Mouse (Mus musculus): ENCODE results near the gene Mrps18b. TPM values are rescaled to one million over a fixed set of nuclear protein-coding genes. Genes with fewer than 3 reads are reported as not detected.

Gene Mrps18b
- polyA plus RNA-seq, 1 experiment from 2014 or later, result 75.7 TPM

DNA sequence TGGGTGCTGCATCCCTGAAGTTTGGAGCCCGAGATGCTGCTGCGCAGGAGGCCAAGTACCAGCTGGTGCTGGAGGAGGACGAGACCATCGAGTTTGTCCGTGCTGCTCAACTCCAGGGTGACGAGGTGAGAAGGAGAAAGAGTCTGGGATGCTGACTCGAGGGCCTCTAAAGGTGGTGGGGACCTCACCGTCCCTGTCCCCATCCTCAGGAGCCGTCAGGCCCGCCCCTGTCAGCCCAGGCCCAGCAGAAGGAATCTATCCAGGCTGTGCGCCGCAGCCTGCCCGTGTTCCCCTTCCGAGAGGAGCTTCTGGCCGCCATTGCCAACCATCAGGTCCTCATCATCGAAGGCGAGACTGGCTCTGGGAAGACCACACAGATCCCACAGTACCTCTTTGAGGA is 33.3 kb downstream of the Mrps18b start:
- Histone ChIP-seq H3K27ac (no peak overlapping the region), H3K4me1 (replicated peaks) (peaks cover 20% of the 10 kb centered on the region), H3K4me3 (no peak overlapping the region), H3K27me3 (ENCODE audit: insufficient read depth, poor library complexity, severe bottlenecking) (no peaks in the 10 kb centered on the region), H3K36me3 (peaks cover 72% of the 10 kb centered on the region), H3K9me3 (no peaks in the 10 kb centered on the region)
- DNase-seq (ENCODE audit: low spot score), result no peak
- whole genome bisulfite sequencing, result 93% methylated on average over 17 of the region's 17 CpGs

DNA sequence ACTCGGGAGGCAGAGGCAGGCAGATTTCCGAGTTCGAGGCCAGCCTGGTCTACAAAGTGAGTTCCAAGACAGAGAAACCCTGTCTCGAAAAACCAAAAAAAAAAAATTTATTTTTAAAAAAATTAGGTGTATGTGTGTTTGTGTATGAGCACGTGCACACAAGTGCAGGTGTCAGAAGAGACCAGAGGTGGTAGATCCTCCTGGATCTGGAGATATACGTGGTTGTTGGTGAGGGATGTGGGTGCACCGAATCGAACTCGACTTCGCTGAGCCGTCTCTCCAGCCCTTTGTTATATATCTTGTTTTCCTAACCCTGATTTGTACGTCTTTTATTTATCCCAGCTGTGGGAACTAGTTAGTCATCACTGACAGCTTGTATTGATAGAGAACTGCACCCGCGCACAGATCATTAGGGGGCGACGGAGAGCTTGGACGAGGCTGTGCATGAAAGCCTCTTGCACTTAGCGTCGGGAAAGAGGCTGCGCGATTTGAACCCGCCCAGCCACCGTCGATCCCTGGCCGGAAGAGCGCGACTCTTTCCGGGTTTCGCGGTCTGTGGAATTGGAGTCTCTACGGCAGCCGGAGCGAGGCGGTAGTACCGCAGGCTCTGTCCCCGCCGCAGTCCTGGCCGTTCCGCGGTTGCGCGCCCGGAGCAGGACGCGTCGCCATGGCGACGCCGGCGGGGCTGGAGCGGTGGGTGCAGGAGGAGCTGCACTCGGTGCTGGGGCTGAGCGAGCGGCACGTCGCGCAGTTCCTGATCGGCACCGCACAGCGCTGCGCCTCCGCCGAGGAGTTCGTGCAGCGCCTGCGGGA is 36.7 kb downstream of the Mrps18b start, which contains the start of gene Dhx16:
Dhx16 (plus strand) TSS at position 575 of the 813 bp plus-strand sequence.
- Histone ChIP-seq H3K4me1 (replicated peaks) (peaks cover 20% of the 10 kb centered on the region), H3K36me3 (peaks cover 66% of the 10 kb centered on the region)

DNA sequence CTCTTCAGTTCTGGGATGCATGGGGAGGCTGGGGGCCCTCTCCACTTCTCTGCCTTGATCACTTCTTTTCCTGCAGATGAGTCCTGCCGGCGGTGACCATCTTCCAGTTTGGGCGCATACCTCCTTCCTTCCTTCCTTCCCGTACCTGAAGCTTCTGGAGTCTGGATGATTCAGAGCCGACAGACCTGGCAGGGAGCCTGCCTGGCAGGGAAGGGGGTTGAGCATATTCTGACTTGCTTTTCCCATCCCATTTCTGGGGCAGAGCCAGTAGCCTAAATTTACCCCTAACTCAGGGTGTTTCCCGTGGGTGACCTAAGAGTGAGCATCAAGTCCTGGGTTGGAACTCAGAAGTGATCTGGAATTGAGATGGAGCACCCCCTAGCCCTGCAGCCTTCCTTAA is 41.5 kb downstream of the Mrps18b start:
- H3K4me1 ChIP-seq (replicated peaks), result peaks cover 35% of the 10 kb centered on the region
- WGBS, result 94% methylated on average over 6 of the region's 6 CpGs
- DNase-seq (ENCODE audit: low spot score), result no peak
- H3K27me3 ChIP-seq (ENCODE audit: insufficient read depth, poor library complexity, severe bottlenecking), result no peaks in the 10 kb centered on the region
- H3K9me3 ChIP-seq, result peaks cover 7% of the 10 kb centered on the region; the same call in 1 of the 2 replicates
- H3K27ac ChIP-seq, result no peak overlapping the region
- H3K36me3 ChIP-seq, result peaks cover 73% of the 10 kb centered on the region
- no peak overlapping the region for H3K4me3 ChIP-seq

More for the DNA sequence above, 36.7 kb downstream of the Mrps18b start, which contains the start of gene Dhx16:
- Histone ChIP-seq H3K27me3 (ENCODE audit: insufficient read depth, poor library complexity, severe bottlenecking) (no peaks in the 10 kb centered on the region), H3K27ac (peak within 1 kb of the TSS; percentile 89), H3K9me3 (no peaks in the 10 kb centered on the region), H3K4me3 (peak within 1 kb of the TSS; percentile 97)
- peak; percentile 97 for DNase-seq (ENCODE audit: low spot score)
- WGBS, result 6% methylated on average over 66 of the region's 66 CpGs

DNA sequence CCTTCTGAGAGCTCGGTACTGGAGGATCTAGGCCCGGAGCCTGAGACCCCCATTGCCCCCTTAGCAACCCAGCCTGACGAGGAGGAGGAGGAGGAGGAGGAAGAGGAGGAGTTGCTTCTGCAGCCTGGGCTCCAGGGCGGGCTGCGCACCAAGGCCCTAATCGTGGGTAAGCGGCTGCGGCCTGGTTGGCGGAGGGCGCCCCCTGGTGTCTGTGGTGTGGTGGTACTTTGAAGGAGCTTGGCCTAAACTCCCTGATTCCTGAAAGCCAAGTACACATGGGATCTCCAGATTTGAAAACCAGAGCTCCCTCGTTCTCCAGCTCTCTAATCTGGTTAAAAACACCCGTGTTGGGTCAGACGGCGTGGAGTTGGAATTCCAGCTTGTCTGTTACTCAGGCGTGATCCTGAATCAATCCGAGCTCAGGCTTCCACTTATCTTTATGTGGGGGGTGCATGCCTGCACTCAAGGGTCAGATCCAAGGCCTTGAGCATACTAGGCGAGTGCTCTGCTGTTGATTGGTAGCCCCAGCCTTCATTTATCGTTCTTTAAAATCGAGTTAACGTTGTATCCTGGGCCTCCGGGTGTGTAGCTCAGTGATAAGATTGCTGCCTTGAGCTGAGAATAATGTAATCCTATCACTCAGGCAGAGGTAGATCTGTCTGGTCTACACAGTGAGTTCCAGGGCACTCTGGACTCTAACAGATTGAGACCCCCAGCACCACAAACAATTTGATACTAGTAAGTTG is 42.2 kb downstream of the Mrps18b start:
- Histone ChIP-seq H3K4me1 (replicated peaks) (peaks cover 39% of the 10 kb centered on the region), H3K36me3 (peaks cover 73% of the 10 kb centered on the region), H3K27me3 (ENCODE audit: insufficient read depth, poor library complexity, severe bottlenecking) (no peaks in the 10 kb centered on the region), H3K4me3 (peak overlapping the region; percentile 33; the same call in 1 of the 2 replicates), H3K9me3 (peaks cover 7% of the 10 kb centered on the region; the same call in 1 of the 2 replicates), H3K27ac (peak overlapping the region; percentile 26; the same call in 1 of the 2 replicates)
- DNase-seq (ENCODE audit: low spot score), result peak; percentile 87
- WGBS, result 31% methylated on average over 21 of the region's 21 CpGs

DNA sequence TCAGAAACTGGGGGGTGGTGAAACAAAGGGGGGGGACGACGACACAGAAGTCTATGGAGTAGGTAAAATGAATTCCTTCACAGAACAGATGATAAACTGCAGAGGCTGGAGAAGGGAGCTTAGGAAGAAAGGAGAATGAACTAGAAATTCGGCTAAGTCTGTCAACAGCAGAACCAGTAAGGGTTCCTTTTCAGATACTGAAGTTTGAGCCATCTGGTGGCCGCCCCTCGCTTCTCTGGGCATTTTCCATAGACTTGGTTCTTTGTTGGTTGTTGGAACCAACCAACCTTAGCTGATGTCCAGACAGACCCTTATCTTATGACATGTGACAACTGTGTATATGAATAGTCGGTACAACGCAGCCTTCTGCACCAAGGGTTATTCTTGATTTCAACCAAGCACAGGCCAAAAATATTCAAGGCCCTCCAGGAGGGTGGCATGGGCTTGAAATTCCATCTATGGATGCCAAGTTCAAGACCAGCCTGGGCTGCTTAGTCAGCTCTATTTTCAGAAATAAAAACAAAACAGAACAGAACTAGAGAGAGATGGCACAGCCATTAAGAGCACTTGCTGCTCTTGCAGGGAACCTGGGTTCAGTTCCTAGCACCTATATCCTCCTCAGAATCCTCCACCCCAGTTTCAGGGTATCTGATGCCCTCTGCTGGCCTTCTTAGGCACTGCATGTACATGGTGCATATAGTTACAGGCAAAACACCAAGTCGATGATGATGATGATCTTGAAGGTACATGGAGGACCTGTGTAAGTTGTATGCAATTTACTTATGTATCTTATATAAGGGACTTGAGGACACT is 45.1 kb downstream of the Mrps18b start:
- 87% methylated on average over 8 of the region's 8 CpGs for WGBS
- no peak for DNase-seq (ENCODE audit: low spot score)
- H3K4me1 ChIP-seq (replicated peaks), result peaks cover 67% of the 10 kb centered on the region
- peaks cover 7% of the 10 kb centered on the region; the same call in 1 of the 2 replicates for H3K9me3 ChIP-seq
- H3K36me3 ChIP-seq, result peaks cover 72% of the 10 kb centered on the region
- no peaks in the 10 kb centered on the region for H3K27me3 ChIP-seq (ENCODE audit: insufficient read depth, poor library complexity, severe bottlenecking)
- H3K27ac ChIP-seq, result no peak overlapping the region
- H3K4me3 ChIP-seq, result peak overlapping the region; percentile 83

DNA sequence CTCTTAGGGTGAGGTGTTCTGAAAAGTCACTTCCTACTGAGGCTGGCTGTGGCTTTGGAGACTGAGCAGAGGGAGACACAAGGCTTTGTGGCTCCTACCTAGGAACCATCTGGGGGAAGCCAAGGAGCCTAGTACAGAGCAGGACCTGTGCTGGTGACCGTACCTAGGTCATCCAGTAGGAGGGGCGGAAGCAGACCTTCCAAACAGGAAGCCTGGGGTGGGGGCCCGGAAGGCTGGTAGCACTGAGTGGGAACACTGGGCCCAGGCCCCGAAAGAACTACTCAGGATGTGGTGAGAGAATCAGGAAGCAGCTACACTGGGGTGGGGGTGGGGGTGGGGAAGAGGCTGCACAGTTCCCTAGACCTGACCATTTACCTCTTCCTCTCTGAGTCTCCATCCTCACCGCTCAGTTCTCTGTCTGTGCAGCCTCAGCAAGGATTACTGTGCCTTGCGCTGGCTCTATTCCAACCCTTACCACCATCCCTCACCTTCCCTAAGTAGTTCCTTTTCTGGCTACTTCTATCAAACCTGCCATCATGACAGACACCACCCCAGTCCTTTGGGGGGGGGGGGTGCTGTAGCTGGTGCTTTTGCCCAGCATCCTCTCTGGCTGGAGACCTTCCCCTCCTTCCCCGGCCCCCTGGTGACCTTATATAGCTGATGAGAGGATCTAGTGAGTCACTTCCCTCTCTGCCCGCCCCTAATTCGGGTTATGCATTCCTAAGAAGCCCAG is 45.9 kb downstream of the Mrps18b start:
- Histone ChIP-seq H3K9me3 (peaks cover 7% of the 10 kb centered on the region; the same call in 1 of the 2 replicates), H3K27ac (peak overlapping the region; percentile 99), H3K4me3 (peak overlapping the region; percentile 83), H3K4me1 (replicated peaks) (peaks cover 75% of the 10 kb centered on the region), H3K27me3 (ENCODE audit: insufficient read depth, poor library complexity, severe bottlenecking) (no peaks in the 10 kb centered on the region), H3K36me3 (peaks cover 66% of the 10 kb centered on the region)
- 67% methylated on average over 9 of the region's 9 CpGs for WGBS
- no peak for DNase-seq (ENCODE audit: low spot score)

DNA sequence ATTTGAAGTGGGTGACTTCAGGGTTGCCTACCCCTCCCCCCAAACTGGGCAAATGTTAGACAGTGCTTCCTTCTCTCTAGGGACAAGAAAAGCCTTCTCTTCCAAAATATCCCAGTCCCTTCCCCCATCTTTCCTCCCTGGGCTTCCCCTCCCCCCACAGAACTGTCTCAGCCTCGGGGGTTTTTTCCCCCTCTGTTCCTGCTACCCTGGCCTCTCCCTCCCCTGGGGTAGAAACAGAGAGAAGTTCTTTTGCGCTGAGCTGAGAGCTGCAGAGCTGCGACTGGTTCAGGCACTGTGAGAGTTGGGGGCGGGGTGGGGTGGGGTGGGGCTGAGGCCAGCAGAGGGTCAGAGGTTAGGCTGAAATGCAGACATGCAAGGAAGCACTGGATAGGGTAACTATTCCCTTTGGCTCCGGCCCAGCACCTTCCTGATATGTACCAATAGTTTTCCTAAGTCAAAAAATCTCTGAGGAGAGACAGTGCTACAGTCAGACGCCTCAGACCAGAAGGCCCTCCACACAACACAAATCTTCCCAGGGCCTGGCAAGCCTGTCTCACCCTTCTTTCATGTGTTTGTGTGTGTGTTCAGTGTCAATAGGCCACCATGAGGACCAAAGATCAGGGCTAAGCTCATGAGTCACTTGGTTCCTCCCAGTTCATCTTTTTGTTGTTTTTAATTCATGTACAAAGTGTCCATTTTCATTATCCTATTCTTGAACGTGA is 46.7 kb downstream of the Mrps18b start:
- Histone ChIP-seq H3K4me3 (peak overlapping the region; percentile 83), H3K4me1 (replicated peaks) (peaks cover 83% of the 10 kb centered on the region)

DNA sequence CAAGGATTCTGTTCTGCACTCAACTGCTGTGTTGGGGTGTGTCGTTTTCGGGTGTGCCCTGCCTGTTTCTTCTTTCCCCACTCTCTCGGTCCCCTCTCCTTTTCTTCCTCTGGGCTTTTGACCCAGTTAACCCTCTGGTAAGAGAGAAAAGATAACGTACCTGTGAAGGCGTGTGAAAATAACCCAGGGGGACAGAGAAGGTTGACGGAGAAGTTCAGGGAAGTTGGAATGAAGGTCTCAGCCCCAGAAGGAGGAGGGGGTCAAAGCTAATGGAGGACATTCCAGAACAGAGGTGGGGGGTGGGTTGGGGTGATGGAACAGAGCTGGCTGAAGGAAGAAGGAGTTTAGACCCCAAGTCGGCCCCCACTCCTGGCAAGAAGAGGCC is 47.2 kb downstream of the Mrps18b start:
- H3K4me3 ChIP-seq, result peak overlapping the region; percentile 83
- H3K4me1 ChIP-seq (replicated peaks), result peaks cover 87% of the 10 kb centered on the region
- 0 out of 2 replicates have a peak, but pooled peaks cover 4% of the 10 kb centered on the region for H3K27me3 ChIP-seq (ENCODE audit: insufficient read depth, poor library complexity, severe bottlenecking)
- H3K36me3 ChIP-seq, result peaks cover 63% of the 10 kb centered on the region
- H3K27ac ChIP-seq, result peak overlapping the region; percentile 99
- H3K9me3 ChIP-seq, result peaks cover 7% of the 10 kb centered on the region; the same call in 1 of the 2 replicates
- WGBS, result 7% methylated on average over 7 of the region's 7 CpGs
- DNase-seq (ENCODE audit: low spot score), result no peak

More for the DNA sequence above, 46.7 kb downstream of the Mrps18b start:
- peak; percentile 75 for DNase-seq (ENCODE audit: low spot score)
- peak overlapping the region; percentile 99 for H3K27ac ChIP-seq
- H3K9me3 ChIP-seq, result peaks cover 7% of the 10 kb centered on the region; the same call in 1 of the 2 replicates
- no peaks in the 10 kb centered on the region for H3K27me3 ChIP-seq (ENCODE audit: insufficient read depth, poor library complexity, severe bottlenecking)
- 4% methylated on average over 7 of the region's 7 CpGs for WGBS
- peaks cover 63% of the 10 kb centered on the region for H3K36me3 ChIP-seq

DNA sequence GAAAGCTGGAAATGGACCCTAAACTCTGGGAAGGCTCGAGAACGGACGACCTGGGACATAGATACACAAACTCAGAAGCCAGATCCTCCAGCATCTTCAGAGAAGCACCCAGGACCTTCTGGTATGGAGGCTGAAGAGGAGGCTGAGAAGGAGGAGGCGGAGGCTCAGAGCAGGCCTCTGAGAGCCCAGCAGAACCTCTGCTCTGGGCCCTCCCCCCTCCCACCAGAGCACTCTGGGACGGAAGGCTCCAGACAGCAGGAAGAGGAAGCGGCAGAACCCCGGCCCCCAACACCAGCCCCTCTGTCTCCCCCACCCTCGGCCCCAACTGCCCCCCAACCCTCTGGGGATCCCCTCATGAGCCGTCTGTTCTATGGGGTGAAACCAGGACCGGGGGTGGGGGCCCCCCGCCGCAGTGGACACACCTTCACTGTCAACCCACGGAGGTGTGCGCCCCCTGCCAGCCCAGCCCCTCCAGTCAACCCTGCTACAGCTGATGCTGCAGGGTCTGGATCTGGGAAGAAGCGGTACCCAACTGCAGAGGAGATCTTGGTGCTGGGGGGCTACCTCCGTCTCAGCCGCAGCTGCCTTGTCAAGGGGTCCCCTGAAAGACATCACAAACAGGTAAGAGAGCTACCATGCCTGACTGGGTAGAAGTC is 47.9 kb downstream of the Mrps18b start:
- H3K27me3 ChIP-seq (ENCODE audit: insufficient read depth, poor library complexity, severe bottlenecking), result 0 out of 2 replicates have a peak, but pooled peaks cover 4% of the 10 kb centered on the region
- peaks cover 7% of the 10 kb centered on the region; the same call in 1 of the 2 replicates for H3K9me3 ChIP-seq
- peaks cover 63% of the 10 kb centered on the region for H3K36me3 ChIP-seq
- H3K4me3 ChIP-seq, result peak overlapping the region; percentile 83
- H3K4me1 ChIP-seq (replicated peaks), result peaks cover 87% of the 10 kb centered on the region
- peak overlapping the region; percentile 99 for H3K27ac ChIP-seq
- no peak for DNase-seq (ENCODE audit: low spot score)
- WGBS, result 33% methylated on average over 17 of the region's 17 CpGs

DNA sequence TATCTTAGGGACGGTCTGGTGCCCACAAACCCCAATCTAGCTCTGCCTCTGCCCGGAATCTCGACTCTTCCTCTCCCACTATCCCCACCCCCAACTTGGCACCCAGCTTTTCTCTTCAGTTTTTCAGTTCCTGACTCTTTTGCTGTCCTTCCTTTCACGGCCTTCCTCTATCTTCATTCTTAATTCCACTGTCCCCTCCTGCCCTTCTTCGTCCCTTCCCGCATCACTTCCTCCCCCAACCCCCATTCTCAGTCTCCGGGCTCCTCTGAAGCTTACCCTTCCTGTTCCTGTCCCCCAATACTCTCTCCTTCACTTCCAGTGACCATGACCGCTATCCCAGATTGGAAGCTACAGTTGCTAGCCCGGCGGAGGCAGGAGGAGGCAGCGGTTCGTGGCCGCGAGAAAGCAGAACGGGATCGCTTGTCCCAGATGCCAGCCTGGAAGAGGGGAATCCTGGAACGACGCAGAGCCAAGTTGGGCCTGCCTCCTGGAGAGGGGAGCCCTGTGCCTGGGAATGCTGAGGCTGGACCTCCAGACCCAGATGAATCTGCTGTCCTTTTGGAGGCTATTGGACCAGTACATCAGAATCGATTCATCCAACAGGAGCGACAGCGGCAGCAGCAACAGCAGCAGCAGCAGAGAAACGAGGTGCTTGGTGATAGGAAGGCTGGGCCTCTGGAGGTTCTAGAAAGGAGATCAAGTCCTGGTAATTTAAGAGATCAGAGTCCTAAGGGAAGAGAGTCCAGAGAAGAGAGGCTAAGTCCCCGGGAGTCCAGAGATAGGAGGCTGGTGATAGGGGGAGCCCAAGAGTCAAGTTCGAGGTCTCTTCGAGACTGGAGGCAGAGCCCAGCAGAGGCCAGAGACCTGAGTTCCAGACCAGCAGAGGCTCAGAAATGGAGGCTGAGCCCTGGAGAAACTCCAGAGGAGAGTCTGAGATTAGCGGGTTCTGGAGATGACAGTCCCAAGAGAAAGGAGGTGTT is 49.0 kb downstream of the Mrps18b start:
- Histone ChIP-seq H3K9me3 (peaks cover 7% of the 10 kb centered on the region; the same call in 1 of the 2 replicates), H3K27ac (peak overlapping the region; percentile 99), H3K4me3 (peak overlapping the region; percentile 83), H3K27me3 (ENCODE audit: insufficient read depth, poor library complexity, severe bottlenecking) (0 out of 2 replicates have a peak, but pooled peaks cover 4% of the 10 kb centered on the region), H3K4me1 (replicated peaks) (peaks cover 85% of the 10 kb centered on the region), H3K36me3 (peaks cover 55% of the 10 kb centered on the region)
- WGBS, result 9% methylated on average over 26 of the region's 26 CpGs
- no peak for DNase-seq (ENCODE audit: low spot score)
